Mouse (Mus musculus): ENCODE measurements around the gene Vmn1r172.
"Not testable (repeated sequence)": the region's sequence is repeated elsewhere in the genome, so short reads cannot be mapped to it uniquely, and the experiment has no call there.

Vmn1r172 gene

DNA sequence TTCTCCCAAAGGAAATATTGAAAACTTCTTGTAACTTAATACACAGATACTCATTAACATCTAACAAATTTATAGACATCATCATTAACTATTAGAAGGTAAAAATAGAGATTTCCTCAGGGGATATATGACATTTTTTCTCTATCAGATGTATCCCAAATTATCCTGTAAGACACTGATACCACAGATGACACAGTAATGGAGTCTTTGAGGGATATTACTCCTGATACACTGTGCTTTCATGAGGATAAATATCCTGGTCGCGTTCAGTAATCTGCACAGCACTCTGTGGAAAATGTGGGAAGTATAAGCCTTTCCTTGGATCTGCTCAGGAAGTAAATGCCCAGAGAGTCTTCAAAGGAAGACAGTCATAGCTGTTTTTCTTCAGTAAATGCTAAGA, at the start of gene Vmn1r172:
Gene Vmn1r172 (plus strand): TSS at position 301 of the 400 bp plus-strand sequence.
- no peak for DNase-seq (ENCODE audit: low spot score)

DNA sequence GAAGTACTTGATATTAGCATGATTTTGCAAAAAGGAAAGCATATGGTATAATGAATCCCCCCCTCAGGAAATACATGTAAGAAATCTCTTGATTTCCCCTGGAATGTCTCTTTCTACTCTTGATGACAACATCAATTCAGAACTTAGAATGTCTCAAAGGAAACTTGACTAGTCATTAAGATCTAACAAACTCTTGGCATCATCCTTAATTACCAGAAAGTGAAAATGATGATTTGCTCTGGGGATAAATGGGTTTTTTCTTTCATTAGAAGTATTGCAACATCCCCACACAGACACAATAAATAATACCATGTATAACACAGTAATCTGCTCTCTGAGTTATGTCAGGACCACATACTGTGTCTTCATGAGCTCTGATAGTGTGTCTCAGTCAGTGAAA, 27.7 kb upstream of the Vmn1r172 start, which contains the start of gene Vmn1r171:
Gene Vmn1r171 (plus strand): TSS at position 301 of the 400 bp plus-strand sequence.
- no peak for DNase-seq (ENCODE audit: low spot score)

DNA sequence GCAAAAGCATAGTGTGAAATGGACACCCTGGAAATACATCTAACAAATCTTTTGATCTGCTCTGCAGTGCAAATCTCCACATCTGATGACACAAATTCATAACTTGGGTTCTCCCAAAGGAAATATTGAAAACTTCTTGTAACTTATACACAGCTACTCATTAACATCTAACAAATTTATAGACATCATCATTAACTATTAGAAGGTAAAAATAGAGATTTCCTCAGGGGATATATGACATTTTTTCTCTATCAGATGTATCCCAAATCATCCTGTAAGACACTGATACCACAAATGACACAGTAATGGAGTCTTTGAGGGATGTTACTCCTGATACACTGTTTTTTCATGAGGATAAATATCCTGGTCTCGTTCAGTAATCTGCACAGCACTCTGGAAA, 42.3 kb downstream of the Vmn1r172 start, which contains the start of gene Vmn1r173:
Gene Vmn1r173 (plus strand): TSS at position 301 of the 400 bp plus-strand sequence.
- not testable (repeated sequence) for DNase-seq (ENCODE audit: low spot score)

Measured in yolk sac, embryonic 10.5 days (tissue).